Mouse (Mus musculus) ovary, adult 18-20 months (tissue): ENCODE results near the gene Pdzd2.

Source experiments
- DNase-seq: peaks from one replicate; pipeline ENCODE4 v3.0.0; 2022; ENCODE audit warnings: low spot score, mixed read lengths

Pdzd2 gene

DNA sequence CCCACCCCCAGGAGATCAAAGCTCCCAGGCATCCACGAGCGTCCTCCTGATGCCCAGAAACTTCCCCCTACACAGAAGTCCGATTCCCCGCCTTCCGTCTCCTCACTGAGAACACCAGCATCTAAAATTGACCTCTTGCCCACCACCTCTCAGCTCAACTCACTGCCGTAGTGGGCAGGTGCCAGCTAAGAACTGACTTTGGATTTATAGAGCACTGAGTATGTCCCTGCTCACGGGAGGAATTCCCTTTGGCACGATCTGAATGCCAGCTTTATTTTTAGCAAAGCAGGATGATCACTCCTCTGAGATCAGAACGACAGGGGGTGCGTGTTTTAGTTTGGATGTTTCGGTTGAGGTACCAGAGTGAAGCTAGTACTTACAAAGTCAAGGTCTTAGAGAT lies 7.1 kb downstream of the Pdzd2 start:
- no peak for DNase-seq

DNA sequence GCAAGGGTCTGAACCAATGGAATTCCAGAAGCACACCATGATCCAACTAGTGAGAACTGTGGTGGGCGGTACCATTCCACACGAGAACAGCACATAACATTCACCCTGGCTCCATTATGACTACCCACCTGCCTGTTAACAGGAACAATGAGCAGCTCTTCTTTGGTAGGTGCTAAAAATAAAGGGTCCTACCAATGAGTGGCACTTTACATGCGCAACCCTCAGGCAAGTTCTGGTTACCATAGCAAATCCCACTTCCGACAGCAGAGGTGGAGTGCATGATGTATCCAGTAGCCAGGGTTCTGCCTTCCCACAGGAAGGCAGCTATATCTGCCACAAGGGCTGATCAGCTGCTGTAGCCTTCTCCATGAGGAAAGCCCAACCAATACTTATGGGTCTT lies 11.3 kb downstream of the Pdzd2 start:
- no peak for DNase-seq

DNA sequence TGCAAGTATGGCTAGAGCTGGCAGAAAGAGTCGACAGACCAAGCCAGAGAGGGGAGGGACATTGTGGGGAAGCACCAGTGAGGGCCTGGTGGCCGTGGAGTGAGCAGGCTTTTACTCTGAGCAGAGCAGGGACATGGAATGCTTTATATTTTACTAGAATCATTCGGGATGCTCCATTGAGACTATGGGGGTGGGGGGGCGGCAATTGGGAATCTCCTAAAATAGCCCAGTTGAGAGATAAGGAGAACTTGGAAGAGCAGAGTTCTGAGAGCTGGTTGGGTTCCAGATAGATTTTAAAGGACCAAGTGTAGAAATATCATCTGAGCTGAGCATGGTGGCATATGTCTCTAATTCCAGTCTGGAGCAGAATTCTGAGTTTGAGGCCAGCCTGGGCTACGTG lies 14.5 kb downstream of the Pdzd2 start:
- no peak for DNase-seq

DNA sequence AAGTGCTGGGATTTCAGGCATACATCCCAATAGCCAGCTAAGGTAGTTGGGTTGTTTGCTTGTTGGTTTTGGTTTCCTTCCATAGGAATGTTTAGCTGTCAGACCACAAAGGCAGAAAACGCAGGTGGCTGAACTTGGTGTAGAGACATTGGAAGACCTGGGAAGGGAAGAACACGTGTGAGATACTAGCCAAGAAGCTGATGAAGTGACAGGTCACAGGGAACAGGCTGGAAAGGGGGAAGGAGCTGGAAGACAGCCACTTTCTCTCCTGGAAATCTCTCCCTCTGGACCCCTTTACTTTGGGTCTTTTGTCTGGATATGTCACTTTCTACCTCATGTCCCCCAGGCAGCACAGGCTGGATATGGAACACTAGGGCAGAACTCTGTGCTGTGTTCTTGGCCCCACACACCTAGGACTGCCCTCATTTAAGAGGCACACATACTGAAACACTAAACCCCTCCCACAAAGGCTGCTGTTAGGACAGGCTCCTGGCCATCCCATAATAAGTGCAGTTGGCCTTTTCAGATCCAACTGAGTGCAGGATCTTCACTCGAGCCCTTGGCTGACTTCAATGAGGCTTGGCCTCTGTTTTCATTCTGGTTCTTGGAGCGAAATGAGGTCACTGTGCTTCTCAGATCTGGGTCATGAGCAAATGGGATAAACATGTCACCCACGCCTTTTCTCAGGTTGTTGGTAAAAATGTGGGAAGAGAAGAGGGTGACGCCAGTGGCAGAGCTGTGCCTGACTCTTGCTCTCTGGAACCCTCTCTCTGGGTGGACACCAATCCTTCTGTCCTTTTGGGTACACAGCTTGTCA lies 17.8 kb downstream of the Pdzd2 start:
- no peak for DNase-seq

DNA sequence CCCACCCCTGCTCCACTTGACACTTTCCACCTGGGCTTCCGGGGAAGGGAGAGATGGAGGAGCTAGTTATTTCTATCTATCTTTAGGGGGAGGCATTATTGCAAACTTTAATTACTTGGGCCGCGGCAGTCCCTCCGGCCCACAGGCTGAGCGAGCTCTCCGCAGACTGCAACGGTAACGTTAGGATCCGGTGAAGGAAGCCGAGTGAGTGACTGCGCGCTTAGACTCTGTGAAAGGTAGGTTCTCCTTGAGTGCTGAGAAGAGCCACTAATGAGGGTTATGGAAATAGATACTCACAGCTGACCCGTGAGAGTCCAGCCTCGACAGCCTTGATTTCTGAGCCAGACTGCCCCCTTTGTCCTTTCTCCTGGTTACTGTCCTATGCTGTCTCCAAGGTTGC lies 20.9 kb downstream of the Pdzd2 start:
- no peak for DNase-seq

DNA sequence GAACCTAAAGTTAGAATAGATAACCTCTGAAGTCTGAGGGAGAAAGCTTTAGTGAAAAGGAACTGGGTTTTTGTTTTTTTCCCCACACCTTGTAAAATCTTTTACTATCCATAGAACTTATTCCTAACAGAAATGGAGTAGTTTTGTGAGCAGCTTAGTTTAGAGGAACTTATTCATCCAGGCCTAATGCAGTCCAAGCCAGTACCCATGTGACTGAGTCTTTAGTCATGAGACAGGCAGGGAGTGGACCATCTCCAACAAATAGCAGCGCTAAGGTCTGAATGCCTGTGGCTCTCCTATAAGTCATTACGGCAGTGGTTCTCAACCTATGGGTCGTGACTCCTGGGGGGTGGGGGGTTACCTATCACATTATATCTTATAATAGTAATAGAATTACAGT lies 22.3 kb downstream of the Pdzd2 start:
- no peak for DNase-seq

DNA sequence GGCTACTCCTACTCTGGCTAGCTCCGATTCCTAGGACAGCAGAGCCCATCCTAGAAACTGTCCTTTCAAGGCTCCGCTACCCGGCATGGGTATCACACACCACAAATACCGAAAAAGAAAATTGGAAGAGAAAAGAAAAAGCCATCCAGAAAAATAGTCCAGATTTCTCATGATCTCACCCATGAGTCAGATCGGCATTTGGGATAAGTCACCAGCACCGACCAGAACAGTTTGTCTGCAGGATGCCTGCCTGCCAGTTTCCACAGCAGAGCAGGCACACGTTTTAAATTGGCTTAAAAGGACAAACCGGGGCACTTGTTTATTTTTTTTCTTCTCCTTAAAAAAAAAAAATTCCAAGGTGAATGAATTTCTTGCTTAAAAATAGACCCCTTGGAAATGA lies 22.8 kb downstream of the Pdzd2 start:
- DNase-seq, result no peak

DNA sequence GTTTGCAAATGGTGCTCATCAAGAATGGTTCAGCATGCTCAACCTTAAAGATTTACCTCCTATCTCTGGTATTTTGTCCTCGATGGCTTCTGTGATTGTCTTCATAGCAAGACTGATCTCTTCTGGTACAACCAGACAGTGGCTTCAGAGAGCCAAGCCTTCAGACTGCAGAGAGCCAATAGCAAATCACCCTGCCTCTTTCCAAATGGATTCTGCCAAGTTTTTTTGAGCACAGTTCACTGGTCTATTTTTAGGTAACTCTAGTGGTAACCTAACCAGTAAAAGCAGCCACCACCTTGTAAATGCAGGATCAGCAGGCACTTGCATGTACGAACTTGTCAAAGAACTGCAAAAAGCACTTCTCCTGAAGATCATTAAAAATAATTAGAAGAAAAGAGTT lies 25.4 kb downstream of the Pdzd2 start:
- DNase-seq, result no peak

DNA sequence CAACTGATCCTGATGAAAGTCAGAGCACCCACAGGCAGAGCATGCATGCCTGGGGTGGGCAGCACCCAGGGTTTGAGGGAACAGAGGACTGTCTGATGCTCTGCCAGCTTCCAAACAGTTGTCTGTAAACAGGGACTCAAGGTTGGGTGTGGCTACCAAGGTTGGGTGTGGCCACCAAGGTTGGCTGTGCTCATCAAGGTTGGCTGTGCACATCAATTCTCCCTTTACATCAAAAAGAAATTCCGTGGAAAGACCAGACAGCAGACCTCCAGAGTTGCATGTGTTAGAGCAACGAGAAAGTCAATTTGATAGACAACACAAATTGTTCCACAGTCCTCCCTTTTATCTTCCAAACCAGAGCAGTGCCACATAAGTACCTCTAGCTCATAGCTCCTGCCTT lies 26.5 kb downstream of the Pdzd2 start:
- DNase-seq, result no peak

DNA sequence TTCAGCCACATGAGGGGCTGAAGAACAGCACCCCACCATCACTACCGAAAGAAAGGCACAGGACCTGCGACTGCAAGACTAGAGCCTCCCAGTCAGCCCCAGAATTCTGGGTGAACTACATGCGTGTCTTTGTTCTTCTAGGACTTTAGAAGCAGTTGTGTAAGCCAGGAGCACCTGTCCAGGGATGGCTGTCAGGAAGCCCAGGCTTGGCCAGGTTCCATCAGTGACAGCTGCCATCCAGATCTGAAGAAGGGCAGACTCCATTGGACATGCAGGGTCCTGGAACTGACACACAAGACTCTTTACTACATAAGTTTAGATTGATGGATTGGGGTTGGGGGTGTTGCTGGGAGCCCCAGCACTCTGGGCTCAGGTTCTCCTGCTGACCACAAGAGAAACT lies 29.7 kb downstream of the Pdzd2 start:
- no peak for DNase-seq

DNA sequence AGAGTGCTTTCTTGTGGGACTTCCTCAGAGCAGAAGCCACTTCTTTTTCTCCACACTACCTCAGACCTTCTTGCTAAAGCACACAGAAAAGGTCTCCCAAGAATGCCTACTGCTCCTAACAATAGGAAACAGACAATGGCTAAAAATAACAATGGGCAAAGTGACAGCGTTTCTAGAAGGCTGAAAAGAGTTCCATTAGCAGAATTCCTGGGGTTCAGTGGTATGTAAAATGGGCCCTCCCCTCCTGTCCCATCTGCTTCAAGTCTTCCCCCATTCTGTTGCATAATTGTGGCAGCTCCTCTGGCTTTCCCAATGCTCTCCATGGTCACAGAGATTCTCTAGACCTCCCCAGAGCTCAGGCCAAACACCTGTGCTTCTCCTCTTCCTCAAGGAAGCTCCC lies 31.4 kb downstream of the Pdzd2 start:
- no peak for DNase-seq

DNA sequence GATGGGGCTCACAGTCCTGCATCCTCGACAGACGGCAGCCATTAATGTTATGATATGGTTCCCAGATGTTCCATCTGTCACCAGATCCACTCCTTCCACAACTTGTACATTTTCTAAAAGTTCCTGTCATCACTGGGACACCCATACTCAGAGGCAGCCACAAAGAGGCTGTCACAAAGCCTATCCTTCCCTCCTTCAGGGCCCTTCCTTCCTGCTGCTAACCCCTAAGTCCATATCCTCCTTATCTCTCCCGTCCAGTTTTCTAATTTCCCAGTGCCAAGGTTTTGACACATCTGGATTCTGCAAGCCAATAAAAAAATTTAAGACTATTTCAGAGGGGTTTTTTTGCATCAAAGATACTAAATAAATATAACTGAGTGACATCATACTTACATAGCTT lies 32.8 kb downstream of the Pdzd2 start:
- DNase-seq, result no peak

DNA sequence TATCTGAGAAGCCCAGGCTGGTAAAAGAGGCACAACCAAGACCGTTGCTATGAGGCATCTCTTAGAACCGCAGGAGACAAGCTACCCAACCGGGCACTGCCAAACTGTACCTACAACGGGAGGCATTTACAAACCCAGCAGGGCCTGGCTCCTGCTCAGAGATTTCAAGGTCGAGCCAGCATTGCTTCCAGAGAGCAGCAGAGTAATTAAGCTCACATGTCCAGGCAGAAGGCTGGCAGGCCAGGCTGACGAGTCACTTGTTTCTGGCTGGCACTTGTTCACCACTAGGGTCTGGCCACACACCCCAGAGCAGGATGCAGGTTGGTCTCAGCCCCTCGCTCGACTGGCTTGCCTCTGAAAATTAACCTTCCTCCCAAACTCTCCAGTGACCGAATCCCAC lies 39.4 kb downstream of the Pdzd2 start:
- peak; percentile 47 for DNase-seq

DNA sequence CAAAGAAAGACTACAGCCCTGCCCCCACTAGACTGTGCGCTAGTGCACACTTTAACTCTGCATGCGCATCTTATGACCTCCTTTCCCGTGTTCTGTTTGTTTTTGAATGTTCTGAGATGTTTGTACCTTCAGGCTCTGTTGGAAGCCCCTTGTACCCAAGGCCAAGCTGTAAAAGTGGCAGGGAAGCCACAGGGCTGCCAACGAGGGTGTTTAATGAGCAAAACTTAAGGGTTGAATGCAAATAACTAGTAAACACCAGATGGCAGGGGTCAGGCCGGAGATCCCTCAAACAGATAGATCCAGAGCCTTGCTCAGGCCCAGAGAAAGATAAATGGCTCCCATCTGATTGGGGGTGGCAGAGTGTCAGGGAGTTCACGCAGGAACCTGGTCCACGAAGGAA lies 42.0 kb downstream of the Pdzd2 start:
- DNase-seq, result no peak

DNA sequence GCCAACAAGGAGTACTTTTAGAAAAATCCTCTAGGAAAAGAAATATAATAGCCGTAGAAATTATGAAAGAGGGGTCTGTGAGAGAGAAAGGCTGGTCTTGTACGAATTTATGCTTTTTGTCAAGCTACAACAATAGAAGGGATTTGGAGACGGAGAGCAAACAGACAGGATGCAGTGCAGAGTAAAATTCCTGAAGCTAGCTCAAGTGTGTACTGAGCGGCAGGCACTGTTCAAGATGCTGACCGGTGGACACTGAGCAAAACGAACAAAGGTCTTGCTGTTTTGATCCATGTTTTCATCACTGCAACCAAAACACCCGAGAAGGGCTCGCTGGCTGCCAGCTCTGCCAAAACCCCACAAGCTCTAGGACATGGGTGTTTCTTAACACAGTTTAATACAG lies 42.8 kb downstream of the Pdzd2 start:
- DNase-seq, result no peak

DNA sequence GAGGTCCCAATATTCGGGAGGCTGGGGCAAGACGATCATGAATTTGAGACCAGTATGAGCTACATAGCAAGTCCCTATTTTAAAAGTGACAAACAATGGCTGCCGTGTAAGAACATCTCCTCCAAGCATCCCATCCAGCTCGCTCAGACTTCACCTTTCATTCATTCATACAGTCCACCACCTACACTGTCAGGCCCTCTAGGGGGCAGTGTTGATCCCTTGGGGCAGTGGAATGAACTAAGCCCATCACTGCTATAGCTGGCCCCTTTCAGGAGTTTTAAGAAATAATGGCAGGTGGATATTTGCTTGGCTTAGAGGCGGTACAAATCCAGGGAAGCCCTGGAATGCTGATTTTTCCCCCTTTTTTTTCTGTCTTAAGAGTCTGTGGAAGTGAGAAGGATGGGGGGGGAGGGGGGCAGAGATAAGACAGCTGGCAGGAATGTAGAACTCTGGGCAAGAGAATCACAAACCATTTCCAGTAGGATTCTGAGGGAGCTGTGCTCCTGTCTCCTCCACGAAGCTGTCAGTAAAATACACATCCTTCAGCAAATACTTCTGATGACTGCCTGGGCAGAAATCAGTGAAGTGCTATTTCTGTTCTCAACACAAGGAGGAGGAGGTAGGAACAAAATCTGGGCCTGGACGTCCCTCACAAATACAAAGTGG lies 49.9 kb downstream of the Pdzd2 start:
- DNase-seq, result no peak

DNA sequence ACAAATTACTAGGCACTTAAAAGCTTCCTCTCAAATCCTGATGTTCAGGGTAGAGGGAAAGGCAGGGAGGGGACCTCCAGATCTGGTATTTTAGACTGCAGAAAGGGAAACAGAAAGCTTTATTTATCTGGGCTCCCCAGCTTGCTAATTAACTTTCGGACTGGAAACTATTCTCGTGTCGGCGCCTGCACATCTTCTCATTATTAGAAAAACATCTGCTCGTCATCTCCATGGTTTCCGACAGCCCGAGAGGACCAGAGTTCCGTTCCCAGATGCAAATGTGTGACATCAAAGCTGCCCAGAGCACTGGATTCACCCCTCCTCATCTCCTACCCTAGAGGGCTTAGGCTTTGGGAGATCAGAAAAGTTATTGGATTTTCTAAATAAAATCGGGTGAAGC lies 57.2 kb downstream of the Pdzd2 start:
- no peak for DNase-seq

DNA sequence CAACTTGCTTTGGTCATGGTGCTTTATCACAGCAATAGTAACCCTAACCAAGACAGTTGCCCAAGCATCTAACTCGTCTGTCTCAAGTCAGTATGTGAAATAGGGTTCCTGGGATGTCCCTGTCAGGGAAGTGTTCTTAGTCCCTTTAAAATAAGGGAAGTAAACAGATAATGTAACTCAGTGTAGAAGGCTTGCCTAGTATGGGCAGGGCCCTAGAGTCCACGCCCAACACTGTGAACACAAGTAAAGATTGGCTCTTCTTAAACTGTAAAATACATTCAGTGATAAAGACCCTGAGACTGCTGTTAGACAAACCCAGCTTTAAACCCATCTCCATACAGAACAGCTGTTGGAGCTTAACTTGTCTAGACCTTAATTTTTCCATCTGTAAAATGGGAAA lies 57.8 kb downstream of the Pdzd2 start:
- DNase-seq, result no peak

DNA sequence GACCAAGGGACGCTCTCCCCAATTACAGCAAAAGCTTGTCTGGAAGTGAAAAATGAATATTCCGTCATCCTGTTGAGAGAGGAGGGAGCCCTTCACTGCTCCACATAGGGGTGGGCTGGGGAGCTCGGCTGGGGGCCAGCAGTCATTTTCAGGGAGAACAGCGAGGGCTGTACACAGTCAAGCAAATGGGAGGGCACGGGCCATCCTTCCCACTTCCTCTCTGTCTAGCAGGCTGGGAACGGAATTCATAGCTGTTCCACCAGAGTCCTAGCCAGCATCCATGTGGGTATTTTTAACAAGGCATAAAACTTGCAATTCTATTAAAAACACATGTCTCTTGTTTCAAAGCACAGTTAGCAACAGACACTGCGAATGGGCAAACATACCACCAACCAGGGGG lies 59.0 kb downstream of the Pdzd2 start:
- DNase-seq, result no peak

DNA sequence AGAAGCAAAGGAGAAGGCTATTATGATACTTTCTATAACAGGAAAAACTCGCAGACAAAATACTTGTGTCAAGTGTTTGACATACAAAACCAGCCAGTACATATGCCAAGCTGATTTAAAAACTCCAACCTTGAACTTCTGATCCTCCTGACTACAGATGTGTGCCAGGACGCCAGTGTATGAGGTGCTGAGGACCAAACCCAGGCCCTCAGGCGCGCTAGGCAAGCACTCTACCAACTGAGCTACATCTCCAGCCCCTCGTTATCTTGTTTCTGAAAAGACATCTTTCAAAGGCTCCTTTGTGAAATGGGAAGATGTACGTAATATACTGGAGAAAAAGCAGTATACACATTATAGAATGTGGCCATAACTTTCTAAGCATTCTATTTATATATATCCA lies 59.7 kb downstream of the Pdzd2 start:
- DNase-seq, result no peak

DNA sequence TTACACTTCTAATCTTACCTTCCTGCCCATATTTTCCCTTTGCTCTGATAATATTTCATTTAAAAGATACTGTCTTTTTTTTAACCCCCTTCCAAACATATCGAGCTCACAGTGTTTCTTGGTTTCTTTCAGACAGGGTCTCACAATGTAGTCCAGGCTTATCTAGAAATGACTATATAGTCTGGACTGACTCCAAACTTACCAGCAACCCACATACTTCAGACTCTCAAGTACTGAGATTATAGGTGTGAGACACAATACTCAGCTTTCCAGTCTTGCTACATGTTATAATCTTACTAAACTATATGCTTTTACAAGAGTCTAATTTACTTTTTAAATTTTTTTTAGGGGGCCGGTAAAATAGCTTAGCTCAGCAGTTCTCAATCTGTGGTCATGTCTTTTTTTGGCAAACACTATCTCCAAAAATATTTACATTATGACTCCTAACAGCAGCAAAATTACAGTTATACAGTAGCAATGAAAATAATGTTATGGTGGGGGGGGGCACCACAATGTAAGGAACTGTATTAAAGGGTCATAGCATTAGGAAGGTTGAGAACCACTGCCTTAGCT lies 61.1 kb downstream of the Pdzd2 start:
- no peak for DNase-seq

DNA sequence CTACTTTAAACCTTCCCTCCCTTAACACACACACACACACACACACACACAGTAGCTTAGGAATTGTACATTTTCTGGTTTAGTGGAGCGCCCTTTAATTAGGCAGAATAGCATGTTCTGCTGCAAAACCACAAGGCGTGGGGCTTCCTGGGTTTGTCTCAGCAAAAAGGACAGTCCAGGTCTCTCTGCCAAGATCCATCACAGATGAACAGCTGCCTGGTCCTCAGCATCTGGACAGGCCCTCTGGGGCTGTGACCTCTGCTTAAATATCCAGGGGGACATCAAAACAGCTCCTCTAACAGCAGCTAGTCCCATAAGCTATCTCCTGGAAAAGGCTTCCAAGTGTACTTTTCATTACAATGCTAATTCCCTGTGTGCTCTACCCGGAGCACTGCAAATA lies 64.4 kb downstream of the Pdzd2 start:
- DNase-seq, result no peak

DNA sequence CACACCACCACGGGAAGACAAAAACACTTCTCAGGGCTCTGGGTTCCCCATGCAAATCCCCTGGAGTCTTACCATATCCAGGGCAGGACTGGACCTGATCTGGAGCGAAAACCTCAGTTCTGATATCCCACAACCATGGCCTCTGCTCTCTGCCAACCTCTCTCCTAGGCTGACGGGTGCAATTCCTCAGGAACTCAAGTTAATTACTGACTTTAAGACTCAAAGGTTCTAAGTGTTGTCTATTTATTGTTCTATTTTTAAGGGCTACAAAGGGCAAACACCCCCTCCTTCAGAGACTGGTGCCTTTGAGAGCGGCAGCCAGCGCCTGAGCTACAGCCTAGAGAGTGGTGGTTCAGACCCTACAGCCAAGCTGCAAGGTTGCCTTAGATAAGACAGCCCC lies 65.7 kb downstream of the Pdzd2 start:
- DNase-seq, result no peak
